Mouse (Mus musculus) adrenal gland, adult 8-10 months (tissue): Measurements from ENCODE around the gene Parp12. TPM values are rescaled to one million over a fixed set of nuclear protein-coding genes. Genes with fewer than 3 reads are reported as not detected.
A peak's percentile ranks its signal among the peaks of the same experiment; 100 is the strongest.

ENCODE experiments used
- DNase-seq: peaks from one replicate; pipeline ENCODE4 v3.0.0; 2022
- total RNA-seq, 4 experiments: library from RNA; stranded (reverse); gene quantifications; 2 replicates each; pipeline ENCODE4 v1.2.4; 2022

Gene Parp12
- total RNA-seq = 10 to 100 TPM; 20.8 to 27.9 (median 24.5) TPM

DNA sequence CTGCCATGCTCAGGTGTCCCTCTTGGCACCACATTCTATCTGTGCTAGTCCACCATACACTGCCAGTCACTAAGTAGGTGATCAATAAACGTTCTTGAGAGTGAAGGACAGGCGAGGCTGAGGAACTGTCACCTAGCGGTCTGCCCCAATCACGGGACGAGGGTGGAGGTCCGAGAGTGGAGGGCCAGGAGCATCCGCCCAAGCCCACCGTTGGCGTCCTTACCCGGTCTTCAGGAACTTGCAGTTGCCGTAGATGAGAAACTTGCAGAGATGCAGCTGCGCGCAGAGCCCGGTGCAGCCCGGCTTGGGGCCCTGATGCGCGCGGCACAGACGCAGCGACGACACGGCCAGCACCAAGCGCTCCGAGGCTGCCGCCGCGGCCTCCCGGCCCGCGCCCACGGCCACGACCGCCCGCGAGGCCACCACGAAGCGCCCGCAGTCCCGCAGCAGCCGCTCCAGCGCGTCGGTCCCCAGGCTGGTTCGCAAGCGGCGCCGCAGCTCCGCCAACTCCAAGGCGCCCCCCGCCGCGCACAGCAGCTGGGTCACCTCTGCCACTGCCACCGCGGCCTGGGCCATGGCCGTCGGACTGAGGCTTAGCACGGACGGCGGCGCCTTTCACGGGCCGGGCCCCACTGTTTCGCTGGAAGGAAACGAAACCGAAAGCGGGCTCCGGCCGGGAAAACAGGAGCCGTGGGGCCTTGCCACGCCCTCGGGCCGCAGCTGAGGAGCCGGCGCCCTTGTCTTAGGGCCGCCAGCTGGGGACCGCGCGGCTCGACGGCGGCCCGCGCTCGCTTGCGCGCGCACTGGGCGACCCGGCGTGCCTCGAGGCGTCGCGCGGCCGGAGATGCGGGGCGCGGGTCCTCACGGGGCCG lies at the start of gene Parp12:
Parp12 (minus strand) TSS at position 766 of the 872 bp plus-strand sequence.
- peak; percentile 74 for DNase-seq

DNA sequence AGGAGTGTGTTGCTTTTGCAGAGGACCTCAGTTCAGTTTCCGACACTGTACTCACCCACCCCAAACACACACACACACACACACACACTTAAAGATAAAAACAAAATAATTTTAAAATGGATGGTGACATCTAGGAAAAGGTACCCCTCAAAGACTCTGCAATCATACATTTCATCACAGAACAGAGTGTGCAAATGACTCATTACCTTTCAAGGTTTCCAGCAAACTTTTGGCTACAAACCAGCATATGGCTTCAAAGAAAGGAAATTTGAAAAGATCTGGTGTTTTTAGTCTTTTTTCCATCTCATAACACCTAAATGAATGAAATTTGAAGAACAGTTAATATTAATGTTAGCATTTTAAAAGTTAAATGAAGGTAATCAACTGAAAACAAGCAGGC lies 46.7 kb upstream of the Parp12 start:
- no peak for DNase-seq

DNA sequence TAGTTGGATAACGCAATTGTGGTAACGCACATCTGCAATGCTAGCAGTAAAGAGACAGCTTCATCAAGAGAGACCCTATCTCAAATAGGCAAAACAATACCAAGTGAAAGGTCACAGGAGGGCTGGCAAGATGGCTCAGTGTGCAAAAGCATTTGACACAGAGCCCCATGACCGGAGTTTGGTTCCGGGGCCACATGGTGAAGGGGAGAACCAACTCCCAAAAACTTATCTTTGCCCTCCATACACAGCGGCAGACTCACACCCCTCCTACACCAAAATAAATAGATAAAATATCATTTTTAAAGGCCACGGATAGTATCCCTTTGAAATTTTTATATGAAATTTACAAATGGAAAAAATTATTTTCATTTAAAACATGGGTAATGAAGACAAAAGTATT lies 43.8 kb upstream of the Parp12 start:
- no peak for DNase-seq

DNA sequence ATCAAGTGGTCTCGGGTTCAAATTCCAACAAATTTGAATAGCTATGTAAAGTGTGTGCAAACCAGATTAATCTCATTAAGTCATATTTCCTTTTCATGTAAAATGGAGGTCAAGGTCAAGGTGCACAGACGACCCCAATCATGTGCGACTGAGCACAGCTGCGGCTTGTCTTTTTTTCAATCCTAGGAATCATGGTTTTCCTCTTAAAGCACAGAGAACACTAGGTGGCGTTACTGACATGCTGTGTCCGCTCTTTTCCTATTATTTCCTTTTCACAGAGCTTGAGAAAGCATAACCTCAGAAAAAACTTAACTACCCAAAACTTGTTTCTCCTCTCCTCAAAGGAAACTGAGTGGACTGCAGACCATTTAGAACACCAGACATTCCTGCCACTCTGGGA lies 27.9 kb upstream of the Parp12 start:
- DNase-seq = no peak

DNA sequence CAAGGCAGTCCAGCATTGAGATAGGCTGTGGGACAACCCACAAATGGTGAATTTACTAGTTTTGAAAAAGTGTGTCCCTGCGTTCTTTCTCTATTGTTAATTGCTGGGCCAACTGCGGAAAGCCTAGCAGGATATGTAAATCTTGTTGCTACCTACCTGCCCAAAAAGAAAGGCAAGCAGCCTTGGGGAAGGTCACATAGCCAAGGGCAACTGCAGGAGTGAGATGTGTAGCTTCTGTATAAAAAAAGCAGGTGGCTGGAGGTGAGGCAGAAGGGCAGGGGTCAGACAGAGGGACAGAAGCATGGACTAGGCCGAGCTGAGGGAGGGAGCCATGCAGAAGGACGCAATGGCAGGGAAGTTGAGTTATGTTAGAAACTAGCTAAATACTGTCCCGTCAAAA lies 14.4 kb upstream of the Parp12 start:
- DNase-seq = no peak

DNA sequence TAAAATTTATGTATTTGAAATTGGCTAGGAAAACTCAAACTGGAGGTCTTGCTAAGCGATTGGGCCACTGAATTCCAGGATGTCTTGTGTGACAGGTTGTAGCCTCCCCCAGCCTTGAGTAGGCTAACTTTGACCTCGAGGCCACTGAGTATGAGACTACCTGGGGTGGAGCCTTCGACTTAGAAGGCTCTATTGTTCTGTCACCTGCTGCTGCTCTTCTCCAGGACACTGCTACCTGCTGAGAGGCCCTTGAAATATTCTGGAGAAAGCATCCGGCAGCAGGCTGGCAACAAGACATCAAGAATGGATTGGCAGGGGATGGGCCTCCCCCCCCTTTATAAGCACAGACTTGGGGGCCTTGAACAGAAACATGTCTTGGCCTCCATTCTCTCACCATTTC lies 13.3 kb upstream of the Parp12 start:
- DNase-seq = no peak

DNA sequence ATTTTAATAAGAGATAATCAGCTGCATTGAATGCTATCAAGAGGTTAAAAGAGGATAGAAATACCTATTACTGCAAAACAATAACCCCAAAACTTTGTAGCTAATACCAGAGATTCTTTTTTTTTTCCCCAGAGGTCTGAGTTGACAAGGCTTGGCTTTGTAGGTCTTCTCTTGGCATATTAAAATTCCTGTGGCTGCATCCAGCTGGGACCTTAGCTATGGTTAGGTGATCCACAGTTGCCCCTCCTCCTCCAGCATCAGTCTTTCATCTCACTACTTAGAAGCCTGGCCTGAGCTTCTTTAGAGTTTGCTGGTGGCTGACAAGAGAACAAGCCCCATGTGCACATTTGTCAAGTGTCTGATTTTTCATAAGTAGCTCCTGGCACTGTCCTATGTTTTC lies 6.6 kb upstream of the Parp12 start:
- no peak for DNase-seq

DNA sequence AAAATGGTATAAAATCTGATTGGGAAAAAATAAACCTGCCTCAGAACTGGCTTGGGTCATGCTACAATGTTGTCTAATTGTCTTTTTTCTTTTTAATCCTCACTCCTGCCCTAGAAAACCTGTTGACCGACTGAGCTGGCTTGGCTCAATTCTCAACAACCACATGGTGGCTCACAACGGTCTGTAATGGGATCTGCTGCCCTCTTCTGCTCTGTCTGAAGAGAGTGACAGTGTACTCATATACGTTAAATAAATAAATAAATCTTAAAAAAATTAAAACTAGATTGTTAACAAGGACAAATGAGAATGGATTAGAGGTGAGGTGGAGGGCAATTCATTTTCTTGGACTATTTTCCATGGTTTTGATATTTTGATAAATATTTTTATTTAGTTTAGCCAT lies 2.5 kb upstream of the Parp12 start:
- DNase-seq = no peak

DNA sequence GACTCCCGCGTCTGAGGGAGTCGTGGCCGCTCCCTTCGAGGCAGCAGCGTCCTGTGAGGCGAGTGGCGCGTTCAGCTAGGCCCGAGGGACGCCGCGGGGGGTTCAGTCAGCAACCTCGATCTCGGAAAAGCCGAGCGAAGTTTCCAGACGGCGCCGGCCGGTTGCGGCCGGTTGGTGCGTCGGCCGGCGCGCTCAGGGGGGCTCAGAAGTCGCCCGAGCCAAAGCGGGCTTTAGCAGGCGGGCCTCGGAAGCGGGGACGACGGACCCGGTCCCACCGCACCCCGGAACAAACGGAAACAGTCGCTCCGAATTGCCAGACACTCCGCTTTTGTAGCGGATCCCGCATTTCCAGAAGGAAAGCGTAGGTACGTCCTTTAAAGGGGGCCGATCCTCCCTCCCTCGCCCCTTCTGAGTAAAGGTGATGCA lies 320 bp upstream of the Parp12 start:
- no peak for DNase-seq

DNA sequence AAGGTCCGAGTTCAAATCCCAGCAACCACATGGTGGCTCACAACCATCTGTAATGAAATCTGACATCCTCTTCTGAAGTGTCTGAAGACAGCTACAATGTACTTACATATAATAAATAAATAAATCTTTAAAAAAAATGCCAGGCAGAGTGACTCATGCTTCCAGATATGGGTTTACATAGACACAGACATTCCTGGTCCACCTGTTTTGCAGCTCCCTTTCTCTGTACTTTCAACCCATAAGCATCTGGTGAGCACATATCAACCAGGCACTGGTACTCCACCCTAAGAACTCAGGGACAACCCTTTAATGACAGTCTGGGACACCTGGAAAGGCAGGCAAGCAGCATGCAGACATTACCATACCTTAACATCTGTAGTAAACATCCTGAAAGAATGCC lies 2.7 kb downstream of the Parp12 start:
- no peak for DNase-seq

DNA sequence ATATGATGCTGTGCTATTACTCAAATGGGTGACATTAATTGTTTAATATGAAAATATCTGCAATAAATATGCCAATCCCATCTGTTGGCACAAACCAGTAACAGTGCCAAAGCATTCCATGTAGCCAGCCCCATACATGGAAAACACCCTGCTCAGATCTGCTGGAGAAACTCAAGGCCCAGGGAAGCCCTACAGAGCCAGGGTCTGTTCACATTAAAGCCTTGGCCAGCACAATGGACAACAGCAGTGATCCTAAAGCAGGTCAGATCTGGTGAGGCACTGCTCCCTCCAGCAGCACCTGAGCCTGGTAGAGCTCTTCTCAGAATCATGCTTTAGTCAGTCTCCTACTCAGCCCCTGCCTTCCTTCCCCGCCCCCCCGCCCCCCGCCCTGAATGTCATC lies 5.0 kb downstream of the Parp12 start:
- no peak for DNase-seq

DNA sequence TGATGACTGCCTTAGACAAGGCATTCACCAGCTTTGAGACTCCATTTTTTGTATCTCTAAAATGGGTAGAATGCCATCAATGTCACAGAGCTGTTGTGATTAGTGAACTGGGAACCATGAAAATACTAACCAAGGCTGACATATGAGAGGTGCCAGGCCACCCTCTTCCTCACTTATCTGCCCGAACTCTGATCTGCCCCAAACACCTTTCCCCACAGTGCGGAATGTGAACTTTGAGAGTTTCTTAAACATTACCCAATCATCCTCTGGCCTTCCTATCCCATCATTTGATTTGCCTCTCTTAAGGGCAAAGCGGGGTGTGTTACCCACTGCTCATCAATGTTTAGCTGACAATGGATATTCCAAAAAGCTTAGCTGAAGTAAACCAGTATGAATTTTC lies 5.4 kb downstream of the Parp12 start:
- no peak for DNase-seq

DNA sequence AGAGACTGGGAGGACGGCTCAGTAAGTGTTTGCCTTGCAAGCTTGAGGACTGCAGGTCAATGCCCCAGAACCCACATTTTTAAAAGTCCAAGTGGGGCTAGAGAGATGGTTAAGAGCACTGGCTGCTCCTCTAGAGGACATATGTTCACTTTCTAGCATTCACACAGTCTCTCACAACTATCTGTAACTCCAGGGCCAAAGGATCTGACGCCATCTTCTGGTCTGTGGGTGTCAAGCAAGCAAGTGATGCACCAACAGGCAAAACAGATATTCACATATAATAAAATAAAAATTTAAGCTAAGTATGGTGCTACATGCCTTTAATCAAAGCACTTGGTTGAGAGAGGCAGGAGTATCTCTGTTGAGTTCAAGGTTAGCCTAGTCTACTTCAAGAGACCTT lies 11.3 kb downstream of the Parp12 start:
- DNase-seq = no peak

DNA sequence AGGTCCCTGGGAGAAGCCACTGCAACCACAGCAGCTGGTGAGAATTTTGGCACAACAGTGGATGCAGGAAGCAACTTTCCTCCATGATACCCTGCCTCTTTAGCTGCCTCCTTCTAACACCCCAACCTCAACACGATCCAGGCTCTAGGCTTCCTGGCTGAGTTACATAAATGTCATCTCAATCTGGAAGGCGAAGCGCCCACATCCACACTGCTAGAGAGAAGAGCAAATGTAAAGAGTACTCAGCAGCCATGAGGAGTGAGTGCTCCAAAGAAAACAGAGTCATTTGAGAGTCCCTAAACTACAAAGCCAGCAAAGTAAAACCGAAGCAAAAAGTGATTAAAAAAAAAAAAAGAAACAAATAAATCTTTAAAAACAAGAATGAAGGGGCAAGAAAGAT lies 13.5 kb downstream of the Parp12 start:
- no peak for DNase-seq

DNA sequence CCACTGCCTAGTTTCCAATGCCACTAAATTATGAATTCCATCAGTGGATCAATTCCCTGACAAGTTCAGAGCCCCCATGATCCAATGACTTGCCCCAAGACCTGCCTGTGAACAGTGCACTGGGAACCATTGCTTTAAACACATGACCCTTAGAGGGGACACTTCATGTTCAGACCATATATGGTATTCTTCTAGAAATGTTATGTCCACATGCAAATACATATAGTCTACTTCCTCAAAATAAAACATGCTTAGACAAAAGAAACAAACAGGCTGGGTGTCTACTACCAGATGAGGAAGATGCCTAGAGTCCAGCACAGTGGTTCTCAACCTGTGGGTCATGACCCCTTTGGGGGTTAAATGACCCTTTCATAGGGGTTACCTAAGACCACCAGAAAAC lies 41.7 kb downstream of the Parp12 start:
- DNase-seq = no peak

DNA sequence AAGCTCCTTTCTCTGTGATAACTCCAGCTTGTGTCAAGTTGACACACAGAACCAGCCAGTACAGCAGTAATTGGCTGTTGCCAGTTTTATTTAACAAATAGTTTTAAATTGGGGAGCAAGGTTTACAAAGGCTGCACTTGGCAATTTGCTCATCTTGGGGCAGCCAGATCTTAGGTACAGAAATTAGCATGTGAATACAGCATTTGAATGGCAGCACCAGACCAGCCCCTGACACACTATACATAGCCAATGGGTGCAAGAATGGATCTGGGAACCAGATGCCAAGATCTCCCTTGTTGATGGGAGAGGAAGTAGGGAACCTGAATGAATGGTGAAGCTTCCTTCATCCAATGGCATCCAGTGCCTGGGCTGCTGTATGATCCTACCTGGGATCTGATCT lies 44.0 kb downstream of the Parp12 start:
- DNase-seq = no peak

DNA sequence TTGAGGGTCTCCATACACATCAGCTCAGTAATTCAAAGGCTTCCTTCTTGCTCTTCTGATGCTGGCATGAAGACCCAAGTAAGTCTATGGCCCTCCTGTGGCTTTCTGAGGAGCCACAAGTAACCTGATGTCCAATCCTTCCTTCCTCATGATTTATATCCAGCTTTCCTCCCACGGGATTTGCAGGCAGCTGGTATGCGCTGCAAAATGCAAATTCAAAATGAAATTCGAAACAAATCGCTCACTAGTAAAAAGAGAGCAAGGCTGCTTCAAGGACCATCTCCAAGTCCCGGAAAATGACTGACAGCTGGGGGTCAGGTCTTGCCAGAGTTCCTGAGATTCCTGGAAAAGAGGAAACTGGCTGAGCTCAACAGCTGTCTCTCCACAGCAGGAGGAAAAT lies 45.5 kb downstream of the Parp12 start:
- no peak for DNase-seq

DNA sequence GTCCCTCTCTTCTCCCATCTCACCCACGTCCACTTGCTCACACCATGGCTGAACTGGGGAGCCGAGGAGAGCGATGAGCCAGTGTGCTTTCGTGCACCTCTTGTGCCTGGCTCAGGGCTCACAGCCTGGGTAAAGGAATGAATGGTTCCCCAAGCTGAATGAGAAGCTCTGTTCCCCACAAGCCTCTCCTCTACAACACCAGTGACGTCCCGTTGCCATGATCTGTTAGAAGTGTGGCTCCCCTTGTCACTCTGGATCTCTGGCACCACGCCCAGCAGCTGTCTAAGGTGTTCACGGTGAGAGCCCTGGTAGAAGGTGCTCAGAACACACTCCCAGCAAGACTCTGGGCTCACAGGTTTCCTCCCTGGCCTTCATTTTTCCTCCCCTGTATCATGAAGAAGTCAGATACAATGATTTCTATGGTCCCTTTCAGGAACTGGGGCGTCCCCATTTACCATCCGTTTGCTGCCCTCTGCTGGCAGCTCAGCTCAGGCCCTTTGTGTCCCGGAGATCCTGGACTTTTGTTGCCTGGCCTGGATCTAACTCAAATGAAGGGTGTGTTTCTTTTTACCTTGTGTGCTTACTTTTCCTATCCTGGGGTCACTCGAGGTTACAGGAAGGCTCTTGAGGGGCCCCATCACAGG lies 51.1 kb downstream of the Parp12 start:
- DNase-seq = peak; percentile 68

DNA sequence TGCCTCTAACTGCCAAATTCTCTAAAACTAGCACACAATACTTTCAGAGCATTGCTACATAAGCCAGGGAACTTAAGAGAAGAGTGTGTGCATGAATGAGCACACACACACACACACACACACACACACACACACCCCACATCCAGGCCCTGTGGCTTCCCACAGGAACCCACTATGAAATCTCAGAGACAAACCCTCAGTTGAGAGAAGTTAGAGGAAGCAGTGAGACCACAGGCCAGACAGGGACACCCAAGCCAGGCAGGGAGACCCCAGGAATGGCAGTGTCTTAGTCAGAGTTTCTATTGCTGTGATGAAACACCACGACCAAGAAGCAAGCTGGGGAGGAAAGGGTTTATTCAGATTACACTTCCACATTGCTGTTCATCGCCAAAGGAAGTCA lies 54.6 kb downstream of the Parp12 start:
- no peak for DNase-seq

DNA sequence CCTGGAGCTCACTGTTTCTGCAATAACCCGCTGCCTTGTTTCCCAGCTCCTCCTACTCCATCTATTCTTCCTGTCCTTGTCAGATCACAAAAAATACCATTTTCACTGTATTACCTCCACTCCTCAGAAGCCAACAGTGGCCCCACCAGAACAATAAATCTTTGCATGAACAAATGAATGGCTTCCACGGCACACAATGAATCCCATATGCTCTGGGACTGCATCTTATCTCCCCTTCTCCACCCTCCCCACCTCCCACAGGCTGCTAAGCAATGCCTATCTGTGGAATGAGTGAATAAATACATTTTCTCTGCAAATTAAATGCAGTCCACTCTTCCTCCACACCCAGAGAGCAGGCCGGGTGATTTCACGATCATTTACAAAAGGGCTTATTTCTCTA lies 57.0 kb downstream of the Parp12 start:
- no peak for DNase-seq

DNA sequence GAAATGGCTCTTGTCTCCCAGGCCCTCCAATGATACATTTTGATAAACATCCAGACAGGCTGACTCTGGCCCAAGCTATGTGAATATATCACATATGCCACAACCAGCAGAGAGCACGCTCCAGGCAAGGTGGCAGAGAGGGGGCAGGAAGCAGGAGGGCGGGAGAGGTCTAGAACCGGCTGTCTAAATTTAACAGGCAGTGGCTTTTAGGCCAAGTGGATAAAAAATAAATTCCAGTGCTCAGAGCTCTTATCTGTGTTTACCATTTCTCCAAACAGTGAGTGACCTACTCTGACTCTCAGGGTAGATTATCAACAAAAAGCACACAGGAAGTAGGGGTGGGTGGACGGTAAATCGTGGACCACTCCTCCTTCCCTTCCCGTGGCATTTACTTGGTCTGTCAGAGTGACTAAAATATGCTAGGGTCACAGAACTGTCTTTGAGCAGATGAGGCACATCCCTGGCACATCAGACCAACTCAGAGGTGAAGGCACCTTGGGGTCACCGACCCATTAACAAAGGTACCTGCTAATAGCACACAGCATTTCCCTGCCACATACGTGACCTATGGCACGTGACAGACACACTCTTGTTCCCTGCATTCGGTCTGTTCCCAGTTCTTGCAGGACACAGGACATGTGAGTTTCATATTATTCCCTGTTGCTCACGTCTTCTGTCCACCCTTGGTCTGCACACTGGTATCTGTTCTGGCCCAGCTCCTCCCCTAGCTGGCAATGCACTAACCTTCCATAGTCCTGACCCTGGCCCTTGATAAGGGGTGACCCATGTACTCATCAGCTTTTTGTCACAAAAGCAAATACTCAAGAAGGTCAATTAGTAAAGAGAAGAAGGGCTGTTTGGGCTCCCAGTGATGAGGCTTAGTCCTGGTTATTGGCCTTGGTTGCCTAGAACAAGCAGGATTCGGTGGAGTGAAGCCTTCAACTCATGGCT lies 58.3 kb downstream of the Parp12 start:
- DNase-seq = peak; percentile 52

DNA sequence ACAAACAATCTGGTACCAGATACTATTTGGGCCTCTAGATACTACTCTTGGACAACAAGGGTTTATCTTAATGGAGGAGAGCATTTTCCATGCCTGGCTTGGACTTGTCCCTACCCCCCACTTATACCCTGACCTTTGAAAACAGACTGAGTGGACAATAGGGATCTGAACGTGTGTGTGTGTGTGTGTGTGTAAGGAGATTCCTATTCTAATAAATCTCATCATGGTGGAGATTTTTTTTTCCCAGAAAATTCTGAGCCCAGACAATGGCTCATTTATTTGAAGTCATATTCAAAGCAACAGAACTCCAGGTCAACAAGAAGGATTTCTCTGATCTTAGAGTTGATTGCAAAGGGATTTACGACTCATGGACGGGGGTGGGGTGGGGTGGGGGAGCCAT lies 59.2 kb downstream of the Parp12 start:
- no peak for DNase-seq

DNA sequence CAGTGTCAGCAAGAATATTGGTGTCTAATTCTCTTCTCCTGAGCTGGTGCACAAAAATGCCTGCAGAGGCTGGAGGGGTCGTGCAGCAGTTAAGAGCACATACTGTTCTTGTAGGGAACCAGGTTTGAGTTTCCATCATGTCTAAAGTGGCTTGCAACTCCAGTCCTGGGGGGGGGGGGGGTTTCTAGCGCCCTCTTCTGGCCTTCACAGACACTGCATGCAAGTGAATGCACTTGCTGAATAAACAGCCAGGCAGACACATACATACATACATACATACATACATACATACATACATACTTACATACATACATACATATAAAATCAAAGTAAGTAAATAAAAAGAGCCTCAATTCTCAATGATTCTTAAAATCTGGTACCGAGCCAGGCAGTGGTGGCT lies 59.8 kb downstream of the Parp12 start:
- no peak for DNase-seq
